Mouse (Mus musculus) cerebellum, adult 8-10 months (tissue): ENCODE data around the gene H2-Oa.
"Not testable (repeated sequence)": the region's sequence is repeated elsewhere in the genome, so short reads cannot be mapped to it uniquely, and the experiment has no call there.

Source experiments
- DNase-seq: peaks from one replicate; pipeline ENCODE4 v3.0.0; 2022

H2-Oa gene

DNA sequence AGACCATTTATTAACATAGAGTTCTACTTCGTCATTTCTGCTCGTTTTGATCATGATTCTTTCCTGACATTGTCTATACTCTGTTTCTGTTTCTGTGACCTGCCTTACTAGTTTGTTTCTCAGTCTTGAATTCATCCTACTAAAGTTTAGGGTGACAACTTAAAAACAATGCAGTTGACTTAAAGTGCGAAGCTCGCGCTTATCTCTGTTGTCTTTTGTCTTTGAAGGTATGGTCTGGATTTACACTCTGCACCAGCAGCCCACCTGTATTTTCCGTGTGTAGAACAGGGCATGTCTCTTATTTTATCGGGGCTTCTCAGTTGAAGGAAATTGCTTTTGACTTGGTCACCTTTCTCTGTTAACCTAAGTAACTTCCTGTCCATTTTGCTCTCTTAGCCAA lies 31.0 kb downstream of the H2-Oa start:
- peak; percentile 22 for DNase-seq

DNA sequence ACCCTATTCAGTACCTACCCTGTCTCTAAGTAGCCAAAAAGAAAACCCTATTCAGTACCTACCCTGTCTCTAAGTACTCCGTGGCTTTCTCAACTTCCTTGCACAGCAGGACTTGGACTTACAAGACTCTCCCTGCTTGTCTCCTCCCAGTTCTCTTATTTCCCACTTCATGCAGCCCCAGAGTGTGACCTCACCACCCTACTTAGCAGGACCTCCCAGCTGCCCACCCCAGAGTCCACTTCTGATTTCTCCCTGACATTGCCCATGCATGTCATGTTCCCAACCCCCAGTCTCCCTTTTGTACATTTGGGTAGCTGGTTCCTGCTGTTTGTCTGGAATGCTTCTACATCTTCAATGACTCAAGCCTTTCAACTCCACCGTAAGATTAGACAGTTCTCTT lies 31.4 kb downstream of the H2-Oa start:
- DNase-seq: peak; percentile 28

DNA sequence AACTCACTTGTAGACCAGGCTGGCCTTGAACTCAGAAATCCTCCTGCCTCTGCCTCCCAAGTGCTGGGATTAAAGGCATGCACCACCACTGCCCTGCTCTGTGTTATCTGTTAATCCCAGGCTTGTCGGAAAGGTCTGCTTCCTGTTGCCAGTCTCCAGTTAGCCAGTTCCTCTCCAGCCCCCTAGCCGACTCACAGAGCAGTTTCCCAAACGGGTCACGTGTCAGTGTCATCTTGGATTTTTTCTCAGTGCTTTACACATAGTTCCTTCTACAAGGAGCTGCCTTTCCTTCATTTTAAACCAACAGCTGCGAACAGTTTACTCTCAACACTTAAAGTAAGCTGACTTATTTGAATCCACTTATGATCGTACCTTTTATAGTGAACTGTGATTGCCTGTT lies 32.5 kb downstream of the H2-Oa start:
- peak; percentile 11 for DNase-seq

DNA sequence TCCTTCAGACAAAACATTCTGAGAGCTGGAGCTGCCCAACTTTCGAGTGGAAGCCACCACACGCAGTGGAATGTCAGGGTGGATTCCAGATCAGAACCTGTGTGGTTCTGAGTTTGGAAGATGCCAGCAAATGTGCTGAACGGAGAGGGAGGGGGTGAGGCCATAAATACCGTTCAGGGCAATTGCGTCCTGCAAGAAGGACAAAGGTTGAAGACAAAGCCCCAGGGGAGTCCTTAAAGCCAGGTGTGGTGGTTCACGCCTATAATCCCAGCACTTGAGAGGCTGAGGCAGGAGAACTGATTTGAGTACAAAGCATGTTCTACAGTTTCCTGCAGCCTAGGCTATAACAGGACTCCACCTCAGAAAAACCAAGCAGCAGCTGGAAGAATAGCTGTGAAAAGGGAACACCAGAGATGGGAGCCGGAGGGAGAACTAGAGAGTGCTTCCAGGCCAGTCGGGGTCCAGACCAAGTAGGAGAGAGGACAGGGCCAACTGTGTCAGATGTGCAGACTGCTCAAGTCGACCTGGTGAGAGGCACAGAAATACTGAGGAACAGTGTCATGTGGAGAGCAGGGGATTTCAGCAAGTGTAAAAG lies 34.8 kb downstream of the H2-Oa start:
- DNase-seq: peak; percentile 9

DNA sequence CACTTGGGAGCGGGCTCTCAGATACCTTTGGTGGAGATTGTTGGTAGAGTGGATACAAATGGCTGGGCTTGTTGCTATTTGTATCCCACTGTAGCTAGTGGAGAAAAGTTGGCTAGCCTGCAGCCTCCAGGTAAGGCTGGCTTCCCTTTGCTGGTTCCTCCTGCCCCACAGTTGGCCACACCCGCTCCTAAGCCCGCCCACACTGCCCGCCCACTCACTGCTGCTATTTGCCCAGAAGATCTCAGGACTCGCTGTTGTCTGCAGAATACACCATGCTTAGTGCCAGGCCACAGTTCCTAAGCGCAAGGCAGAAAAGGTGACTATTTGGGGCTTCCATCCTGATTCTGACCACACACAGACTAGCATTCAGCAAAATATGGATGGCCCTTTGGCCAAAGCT lies 35.3 kb downstream of the H2-Oa start:
- peak; percentile 51 for DNase-seq

DNA sequence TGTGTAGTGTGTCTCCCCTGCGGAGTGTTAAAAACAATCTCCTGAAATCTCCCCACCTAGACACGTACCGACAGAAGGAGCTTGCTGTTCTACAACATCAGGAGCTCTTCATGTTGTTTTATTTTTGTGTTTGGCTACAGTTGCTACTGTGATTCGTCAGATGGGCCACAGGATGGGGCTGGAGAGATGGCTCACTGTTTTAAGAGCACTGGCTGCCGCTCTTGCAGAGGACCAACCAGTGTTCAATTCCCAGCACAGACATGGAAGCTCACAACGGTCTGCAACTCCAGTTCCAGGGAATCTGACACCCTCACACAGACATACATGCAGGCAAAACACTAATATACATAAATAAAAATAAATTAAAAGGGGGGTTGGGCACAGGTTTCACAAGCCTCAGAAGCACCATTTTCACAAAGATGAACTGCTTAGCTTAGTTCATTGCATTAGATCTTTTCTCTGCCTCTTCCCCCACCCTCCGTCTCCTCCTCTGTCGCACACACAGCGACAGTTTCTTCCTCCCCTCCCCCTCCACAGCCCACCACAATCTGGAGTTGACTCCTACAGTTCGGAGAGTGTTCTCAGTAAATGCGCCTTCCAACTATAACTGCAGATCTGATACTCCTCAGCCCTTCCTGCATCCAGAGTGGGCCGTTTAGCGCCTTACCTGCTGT lies 36.3 kb downstream of the H2-Oa start:
- DNase-seq: no peak

DNA sequence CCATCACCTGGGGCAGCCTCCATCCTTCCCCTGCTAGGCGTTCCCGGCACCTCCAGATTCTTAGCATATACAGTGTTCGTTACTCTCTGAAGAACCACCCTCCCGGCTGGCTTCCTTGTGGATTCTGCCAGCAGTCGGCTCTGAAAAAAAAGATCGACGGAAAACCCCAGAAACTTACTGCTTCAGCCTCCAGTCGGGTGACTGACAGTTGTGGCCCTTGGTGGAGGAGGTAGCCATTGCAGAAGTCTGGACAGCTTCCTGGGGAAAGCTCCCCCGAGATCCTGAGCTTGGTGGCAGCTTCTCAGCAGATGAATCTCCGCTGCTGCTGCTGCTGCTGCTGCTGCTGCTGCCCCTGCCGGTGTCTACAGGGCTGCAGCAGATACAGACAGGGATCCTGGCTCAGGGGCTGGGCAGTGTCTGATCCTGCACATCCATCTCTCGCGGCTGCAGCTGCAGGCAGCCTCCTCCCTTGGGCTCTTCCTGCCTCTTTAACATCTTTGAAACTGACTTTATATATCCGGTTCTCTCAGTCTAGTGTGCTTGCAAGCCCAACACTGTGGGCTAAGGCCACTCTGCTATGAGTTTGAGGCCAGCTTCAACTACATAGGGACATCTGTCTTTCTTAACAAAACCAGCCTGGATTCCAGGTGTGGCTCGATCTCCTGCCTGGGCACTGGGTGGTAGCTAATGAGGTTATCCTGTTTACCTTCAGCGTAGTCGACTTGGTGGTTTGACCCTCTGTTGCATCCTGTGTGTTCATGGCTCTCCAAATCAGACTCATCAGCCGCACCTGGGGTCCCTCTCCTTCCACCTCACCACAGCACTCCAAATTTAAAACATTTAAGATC lies 37.0 kb downstream of the H2-Oa start:
- no peak for DNase-seq

DNA sequence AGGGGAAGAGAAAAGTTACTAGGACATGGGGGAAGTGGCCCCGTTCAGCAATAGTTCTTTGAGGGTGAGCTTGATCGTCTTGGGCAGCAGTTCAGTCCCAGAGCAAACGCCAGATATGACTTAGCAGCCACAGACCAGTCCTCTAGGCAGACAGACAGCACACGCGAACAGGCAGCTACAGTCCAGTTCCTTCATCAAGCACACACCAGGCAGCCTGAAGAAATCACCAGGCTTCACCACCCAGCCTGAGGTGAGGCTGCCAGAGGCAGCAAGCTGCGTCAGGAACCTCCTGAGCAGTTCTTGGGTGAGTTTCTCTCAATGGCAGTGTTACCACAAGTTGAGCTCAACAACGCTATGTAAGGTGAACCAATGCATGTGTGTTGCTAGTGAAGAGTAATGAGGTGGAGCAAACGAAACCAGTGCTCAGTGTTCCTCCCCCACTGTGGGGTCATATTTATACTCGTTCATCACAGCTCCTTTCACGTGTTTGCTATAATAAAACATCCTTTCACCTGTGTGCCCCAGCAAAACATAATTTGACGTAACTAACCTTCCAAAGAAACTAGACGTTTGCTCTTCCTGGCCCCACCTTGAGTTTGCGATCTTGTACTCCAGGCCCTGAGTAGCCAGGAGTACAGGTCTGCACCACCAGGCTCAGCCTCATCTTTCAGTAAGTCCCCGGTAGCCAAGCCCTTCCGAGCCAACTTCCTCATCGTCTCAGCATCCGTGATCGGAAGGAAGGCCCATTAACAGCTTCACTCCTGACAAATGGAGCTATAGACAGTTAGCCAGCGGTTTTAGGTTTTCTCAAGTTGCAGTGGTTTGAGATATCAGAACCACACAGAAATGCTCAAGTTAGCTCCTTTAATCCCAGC lies 38.2 kb downstream of the H2-Oa start:
- DNase-seq: no peak

DNA sequence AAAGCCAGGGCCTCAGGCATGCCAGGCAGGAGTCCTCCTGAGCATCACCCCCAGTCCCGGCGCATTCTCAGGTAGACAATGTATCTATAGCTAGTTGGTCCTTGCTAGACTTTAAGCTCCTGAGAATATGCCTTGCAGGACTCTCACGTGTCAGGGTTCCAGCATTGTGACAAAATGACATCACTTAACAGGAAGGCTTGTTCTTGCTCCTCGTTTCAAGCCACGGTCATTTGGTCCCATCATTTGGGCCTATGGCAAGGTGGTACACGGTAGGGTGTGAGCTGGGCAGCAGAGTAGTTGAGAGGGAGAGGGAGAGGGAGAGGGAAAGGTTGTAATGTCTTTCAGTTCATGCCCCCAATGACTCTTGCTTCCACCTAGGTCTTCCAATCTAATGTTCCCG lies 39.8 kb downstream of the H2-Oa start:
- DNase-seq: no peak

DNA sequence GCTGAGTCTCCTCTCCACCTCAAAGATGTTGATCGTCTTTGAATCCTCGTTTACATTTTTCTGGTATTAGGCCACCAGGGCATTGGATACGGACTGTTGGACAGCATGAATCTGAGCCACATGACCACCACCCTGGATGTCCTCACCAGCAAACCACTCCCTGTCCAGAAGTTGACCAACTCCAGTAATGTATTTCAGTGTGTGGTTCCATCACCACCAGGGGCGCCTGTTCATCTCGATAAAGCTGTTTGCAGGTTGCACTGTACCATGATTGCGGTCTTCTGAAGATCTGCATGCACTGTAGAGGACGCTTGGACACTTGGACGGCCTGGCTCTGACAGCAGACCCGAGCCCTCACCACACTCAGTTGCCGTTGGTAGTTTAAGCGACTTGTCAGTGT lies 41.1 kb downstream of the H2-Oa start:
- no peak for DNase-seq

DNA sequence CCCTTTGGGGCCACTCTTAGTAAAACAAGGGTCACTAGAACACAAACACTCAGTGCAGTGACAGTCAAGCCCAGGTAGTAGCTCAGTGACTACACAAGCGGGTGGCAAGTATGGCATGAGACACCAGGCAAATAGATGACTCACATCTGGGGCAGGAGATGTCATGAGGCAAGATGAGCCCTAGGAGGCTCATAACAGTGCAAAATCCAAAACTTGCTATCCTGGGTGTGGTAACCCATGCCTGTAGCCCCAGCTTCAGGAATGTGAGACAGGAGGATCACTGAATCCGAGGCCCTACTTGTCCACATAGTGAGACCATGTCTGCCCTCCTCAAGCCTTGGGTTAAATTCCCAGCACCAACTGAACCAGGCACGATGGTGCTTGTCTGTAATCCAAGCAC lies 42.3 kb downstream of the H2-Oa start:
- peak; percentile 15 for DNase-seq

DNA sequence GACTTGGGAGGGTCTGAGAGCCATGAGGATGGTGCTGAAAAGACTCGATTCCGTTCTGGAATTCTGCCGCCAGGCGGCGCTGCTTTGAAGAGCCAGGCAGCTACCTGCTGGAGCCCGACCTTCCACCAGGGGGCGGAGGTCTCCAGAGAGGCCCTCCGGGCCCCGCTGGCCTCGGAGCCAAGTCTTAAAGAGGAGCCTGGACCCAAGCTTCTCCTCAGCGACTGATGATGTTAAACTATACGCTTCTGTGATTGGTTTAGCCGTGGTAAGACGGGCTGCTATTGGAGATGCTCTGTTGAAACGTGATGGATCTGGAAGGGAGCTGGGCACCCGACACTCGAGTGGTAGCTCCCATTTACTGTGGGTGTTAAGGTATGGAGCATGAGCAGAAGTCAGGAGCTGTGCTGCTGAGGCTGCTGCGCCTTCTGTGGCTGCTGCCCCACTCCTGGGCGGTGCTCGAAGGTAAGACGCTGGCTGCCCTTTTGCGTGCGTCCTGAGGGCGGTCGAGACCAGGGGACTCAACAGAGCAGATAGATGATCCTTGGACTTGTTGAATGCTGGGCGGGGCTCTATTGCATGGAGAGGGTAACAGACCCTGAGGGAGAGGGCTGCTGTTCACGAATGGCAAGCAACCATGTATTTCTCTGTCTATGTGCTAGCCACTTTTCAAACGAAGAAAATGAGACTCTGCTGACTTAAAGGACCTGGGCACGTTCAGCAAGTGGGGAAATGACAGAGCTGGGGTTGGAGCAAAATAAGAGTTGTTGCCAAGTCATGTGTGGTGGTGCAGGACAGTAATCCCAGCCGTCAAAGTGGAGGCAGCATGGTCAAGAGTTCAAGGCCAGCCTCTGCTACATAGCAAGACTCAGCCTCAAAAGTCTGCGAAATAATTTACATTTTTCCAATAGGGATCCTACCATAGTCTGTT lies 43.4 kb downstream of the H2-Oa start:
- peak; percentile 99 for DNase-seq

DNA sequence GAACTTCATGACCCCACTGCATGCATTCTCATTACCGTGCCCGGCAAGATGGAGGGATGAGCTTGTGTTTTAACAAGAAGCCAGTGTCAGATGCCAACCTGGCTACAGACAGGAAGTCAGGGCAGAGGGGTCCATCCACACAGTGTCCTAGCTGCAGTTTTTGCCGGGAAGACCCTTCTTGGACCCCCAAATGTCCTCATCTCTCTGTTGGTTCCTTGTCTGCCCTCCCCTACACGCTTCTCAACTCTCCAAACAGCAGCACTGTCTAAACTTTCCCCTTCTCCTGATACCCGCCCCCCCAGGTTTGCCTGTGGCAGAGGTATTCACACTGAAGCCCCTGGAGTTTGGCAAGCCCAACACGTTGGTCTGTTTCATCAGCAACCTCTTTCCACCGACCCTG lies 45.5 kb downstream of the H2-Oa start:
- no peak for DNase-seq

DNA sequence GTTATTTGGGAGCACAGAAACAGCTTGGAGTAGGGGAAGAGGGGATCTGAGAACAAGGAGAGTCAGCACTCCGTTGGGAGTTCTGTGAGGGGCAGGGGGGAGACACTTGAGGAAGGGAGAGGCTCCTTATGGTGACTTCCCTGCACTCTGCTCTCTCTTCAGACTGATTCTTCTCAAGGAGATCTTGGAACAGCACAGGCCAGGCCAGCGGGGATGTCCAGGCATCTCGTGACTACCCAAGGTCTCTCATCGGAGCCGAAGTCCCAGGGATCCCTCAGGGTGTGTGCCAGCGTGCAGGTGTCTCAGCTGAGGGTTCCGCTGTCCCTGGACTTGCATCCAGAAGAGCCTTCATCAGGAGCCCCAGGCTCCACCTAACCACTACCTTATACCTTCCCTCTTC lies 46.5 kb downstream of the H2-Oa start:
- DNase-seq: no peak

DNA sequence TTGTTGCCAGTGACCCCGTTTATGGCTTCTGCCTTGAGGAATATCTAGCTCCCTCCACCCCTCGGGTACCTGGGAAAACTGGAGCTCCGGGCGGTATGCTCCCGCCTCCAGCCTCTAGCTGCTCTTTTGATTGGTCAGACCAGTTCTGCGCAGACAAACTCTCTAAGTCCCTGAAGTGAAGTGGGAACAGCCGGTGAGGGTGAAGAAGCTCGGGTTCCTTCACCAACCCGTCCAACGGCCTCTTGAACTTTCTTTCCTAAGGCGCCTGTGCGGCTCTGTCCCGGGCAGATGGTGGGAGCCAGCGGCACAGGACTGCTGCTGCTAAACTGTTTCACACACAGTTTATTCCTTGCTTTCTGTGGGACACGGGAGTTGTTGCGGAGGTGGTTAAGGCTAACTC lies 47.3 kb downstream of the H2-Oa start:
- no peak for DNase-seq

DNA sequence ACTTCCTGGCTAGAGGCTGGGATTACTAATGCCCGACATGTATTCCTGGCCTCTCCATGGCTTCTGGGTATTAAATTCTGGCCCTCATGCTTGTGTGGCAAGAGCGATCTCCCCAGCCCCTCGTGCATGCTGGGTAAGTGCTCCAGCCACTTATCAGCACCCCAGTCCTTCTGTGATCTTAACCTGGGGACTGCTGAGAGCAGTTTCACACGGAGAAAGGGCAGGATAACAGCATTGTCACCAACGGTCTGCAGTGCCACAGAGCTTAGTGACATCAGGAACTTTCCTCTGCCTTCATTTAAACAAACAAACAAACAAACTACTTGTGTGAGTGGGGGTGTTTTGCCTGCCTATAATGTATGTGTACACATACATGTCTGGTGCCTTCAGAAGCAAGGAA lies 48.1 kb downstream of the H2-Oa start:
- no peak for DNase-seq

DNA sequence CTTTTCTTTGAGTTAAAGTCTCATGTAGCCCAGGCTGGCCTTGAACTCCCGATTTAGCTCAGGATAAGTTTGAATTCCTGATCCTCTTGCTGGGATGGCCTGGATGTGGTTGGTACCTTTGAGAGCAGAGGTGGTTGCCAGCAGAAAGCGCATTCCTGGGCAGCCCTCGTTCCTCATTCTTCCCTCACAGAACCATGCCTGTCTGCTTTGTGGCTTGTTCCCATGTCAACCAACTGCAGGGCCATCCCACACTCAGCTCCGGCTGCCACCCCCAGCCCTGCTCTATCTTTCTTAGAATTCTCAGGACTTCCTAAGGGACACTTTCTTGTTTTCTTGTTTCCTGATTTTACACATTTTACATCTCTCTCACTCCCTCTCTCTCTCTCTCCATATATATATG lies 49.3 kb downstream of the H2-Oa start:
- DNase-seq: no peak

DNA sequence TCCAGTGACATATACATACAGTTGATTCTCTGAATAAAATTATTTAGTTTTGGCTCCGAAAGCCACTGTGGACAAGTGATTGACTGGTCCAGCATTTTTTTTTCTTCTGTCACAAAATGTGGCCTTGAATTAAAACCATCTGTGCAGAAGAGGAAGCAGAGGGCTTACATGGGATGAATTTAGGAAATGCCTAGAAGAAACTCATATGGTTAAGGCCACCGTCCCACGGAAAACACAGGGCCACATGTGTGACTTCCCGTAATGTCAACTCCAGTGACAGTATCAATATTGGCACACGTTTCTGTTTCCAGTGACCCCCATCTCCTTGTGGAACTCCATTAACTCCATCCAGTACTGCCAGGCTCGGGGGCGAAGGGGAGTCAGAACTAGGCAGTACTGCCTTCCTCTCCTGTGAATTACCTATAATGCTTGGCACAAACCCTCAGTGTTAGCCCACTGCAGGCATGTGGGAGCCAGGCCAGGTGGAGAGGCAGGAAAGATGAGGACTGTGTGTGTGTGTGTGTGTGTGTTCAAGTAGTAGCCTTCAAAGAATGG lies 50.4 kb downstream of the H2-Oa start:
- no peak for DNase-seq

DNA sequence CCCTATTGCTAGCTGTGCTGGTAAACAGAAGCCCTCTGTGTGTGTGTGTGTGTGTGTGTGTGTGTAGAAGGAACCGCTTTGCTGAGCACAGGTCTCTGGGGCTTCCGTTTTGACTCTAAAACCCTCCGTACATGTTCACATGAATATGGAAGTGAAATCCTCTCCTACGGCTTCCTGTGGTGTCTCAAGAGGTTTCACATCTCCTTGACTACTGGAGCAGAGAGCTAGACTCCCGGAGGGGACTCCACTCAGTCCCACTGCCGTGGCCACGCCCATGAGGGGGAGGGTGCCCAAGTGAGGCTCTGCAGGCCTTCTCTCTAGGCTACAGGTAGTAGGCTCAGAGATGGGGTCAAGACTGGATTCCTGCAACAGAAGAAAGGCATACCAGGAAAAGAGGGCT lies 50.9 kb downstream of the H2-Oa start, which contains the start of gene H2-DMb2:
TSS of gene H2-DMb2 (plus strand) at position 275 of the 400 bp plus-strand sequence.
- no peak for DNase-seq

DNA sequence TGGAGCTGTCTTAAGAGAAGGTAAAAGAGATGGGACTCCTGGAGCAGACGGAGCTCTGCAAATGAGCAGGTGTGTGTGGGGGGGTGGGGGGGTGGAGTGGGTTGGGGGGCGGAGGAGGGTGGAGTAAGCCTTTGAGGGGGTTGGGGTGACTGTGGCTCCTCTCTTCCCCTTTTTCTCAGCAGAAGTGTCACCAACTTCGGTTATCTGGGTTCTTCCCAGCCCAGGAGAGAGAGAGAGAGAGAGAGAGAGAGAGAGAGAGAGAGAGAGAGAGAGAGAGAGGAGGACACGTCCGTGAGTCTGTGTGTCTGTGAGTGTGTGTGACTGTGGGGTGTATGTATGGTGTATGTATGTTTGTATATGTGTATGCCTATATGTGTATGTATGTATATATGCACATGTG lies 51.3 kb downstream of the H2-Oa start:
- no peak for DNase-seq

DNA sequence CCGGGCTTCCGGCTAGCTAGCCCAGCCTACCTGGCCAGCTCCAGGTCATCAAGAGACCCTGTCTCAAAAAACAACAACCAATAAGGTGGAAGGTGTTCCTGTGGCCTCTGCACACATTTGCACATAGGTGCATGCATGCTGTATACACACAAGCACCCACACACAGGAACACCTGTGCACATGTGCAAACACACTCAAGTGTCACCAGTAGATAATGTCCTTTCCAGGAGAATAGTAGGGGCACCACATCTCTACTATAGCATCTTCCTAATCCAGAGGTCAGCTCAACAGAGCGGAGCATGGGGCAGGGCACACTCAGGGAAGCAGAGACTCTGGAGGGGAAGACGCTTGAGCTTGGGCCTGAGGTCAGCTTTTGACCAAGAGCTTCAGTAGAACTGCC lies 52.1 kb downstream of the H2-Oa start:
- not testable (repeated sequence) for DNase-seq
